Mouse (Mus musculus) skeletal muscle tissue, postnatal 0 days (tissue): Measurements from ENCODE around the gene Il15. TPM values are rescaled to one million over a fixed set of nuclear protein-coding genes. Genes with fewer than 3 reads are reported as not detected.

Experiments
- polyA plus RNA-seq: library from polyadenylated mRNA; unstranded; fragments of >200 nt; fragmentation: Nextera tagmentation; extraction: Ambion mirVana; gene quantifications from 2 replicates; pipeline ENCODE4 v1.2.1, GENCODE M21; 2015

Gene Il15
- polyA plus RNA-seq = 3.8 and 6.2 TPM in 2 replicates

GRCm38 (mm10) chr8:82402686-82403330 is at the start of gene Il15:
TSS of gene Il15 (minus strand) at chr8:82403222.

